Comparison of ENCODE assay signal across 12 mouse cellular contexts in the genomic region with DNA sequence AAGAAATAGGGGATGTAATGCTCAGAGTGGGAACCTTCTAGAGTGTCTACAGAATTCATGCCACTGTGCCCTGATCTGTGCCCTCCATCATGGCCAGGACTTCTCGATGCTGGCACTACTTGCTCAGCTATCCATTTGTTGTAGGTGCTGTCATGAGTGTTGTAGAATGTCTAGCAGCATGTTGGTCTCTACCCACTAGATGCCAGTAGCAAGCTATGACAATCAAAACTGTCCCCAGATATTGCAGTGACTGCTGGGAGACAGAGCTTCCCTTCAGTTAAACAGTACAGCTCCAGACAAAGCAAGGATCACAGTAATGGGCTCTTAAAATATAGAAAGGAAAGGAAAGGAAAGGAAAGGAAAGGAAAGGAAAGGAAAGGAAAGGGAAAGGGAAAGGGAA.
DNase-seq lines count a peak whose midpoint lies in the region; ATAC-seq lines count a peak whose summit lies in the region.
"Had no signal": no experiment of that assay in that cellular context is flagged by ENCODE, and none has a peak within 500 bp of the region (broad histone marks: within the 10 kb centered on the region; RNA-seq: fewer than 3 reads in every experiment).

No protein-coding gene starts in this region.

- peaks cover 28% of the 10 kb centered on the region for H3K4me1 ChIP-seq in embryonic facial prominence, embryonic 13.5 days
- H3K4me1 ChIP-seq in embryonic facial prominence, embryonic 10.5 days = peaks cover 30% of the 10 kb centered on the region

- H3K27ac ChIP-seq in embryonic facial prominence, embryonic 13.5 days = 0 out of 2 replicates have a peak overlapping the region, but pooled peaks have one; percentile 7
- no peak overlapping the region for H3K27ac ChIP-seq in embryonic facial prominence, embryonic 10.5 days (replicated peaks)
- H3K27ac ChIP-seq: neural tube, embryonic 15.5 days had no signal

- DNase-seq in embryonic facial prominence, embryonic 10.5 days (ENCODE audit: low spot score) = no peak
- DNase-seq in kidney, adult 8-10 months = peak; percentile 26 to 40
- no peak for DNase-seq in kidney, postnatal 4 days
- peak; percentile 1 for DNase-seq in lung, postnatal 36 days
- no peak for DNase-seq in lung, postnatal 25 days (ENCODE audit: low spot score)
- DNase-seq in skeletal muscle tissue, adult 2 months (ENCODE audit: low read depth, low spot score) = peak; percentile 23
- no peak for DNase-seq in ovary, postnatal 10 days (ENCODE audit: low spot score)
- DNase-seq: cerebellum, postnatal 25 days had no signal

- H3K4me3 ChIP-seq in embryonic facial prominence, embryonic 13.5 days = no peak overlapping the region
- H3K4me3 ChIP-seq in embryonic facial prominence, embryonic 10.5 days = no peak overlapping the region
- H3K4me3 ChIP-seq: neural tube, embryonic 15.5 days had no signal

- WGBS in embryonic facial prominence, embryonic 13.5 days = 93% methylated on average over 1 of the region's 1 CpGs
- 86% methylated on average over 1 of the region's 1 CpGs for WGBS in embryonic facial prominence, embryonic 10.5 days

- no peaks in the 10 kb centered on the region for H3K27me3 ChIP-seq in embryonic facial prominence, embryonic 13.5 days
- H3K27me3 ChIP-seq in embryonic facial prominence, embryonic 10.5 days (replicated peaks; ENCODE audit: low read depth, poor library complexity, severe bottlenecking) = peaks cover 10% of the 10 kb centered on the region; the same call in 1 of the 2 replicates
- H3K27me3 ChIP-seq: neural tube, embryonic 15.5 days had no signal

- ATAC-seq in embryonic facial prominence, embryonic 13.5 days (ENCODE audit: insufficient number of reproducible peaks, insufficient read depth, low FRiP score, low TSS enrichment, low read depth) = no peak
- ATAC-seq: intestine, postnatal 0 days; midbrain, embryonic 16.5 days had no signal

- no peak overlapping the region for H3K9ac ChIP-seq in embryonic facial prominence, embryonic 13.5 days
- H3K9ac ChIP-seq: neural tube, embryonic 15.5 days had no signal

- no peaks in the 10 kb centered on the region for H3K36me3 ChIP-seq in embryonic facial prominence, embryonic 13.5 days
- no peaks in the 10 kb centered on the region for H3K36me3 ChIP-seq in embryonic facial prominence, embryonic 10.5 days (replicated peaks)
- H3K36me3 ChIP-seq: neural tube, embryonic 15.5 days had no signal

- no peaks in the 10 kb centered on the region for H3K9me3 ChIP-seq in embryonic facial prominence, embryonic 13.5 days
- no peaks in the 10 kb centered on the region for H3K9me3 ChIP-seq in embryonic facial prominence, embryonic 10.5 days
- H3K9me3 ChIP-seq: neural tube, embryonic 15.5 days had no signal

- no peak overlapping the region for H3K4me2 ChIP-seq in embryonic facial prominence, embryonic 13.5 days
- H3K4me2 ChIP-seq: neural tube, embryonic 15.5 days had no signal

Comparison
In these comparisons a context has a peak if more than half of its experiments do, and no peak if none do; other contexts are left out.
1. DNase-seq: peak in kidney, adult 8-10 months (2 of 2), lung, postnatal 36 days (single experiment) and skeletal muscle tissue, adult 2 months (single experiment); none in embryonic facial prominence, embryonic 10.5 days (single experiment), kidney, postnatal 4 days (0 of 2), lung, postnatal 25 days (single experiment) and ovary, postnatal 10 days (single experiment).